Mouse (Mus musculus): ENCODE measurements around the gene Scn10a. TPM values are rescaled to one million over a fixed set of nuclear protein-coding genes. Genes with fewer than 3 reads are reported as not detected.

Scn10a gene
- polyA plus RNA-seq, 1 experiment from 2014 or later = 1.4 TPM

- Histone ChIP-seq H3K27me3 (ENCODE audit: control insufficient read depth, insufficient read depth, low read length) (no peaks in the 10 kb centered on the region), H3K36me3 (ENCODE audit: control insufficient read depth, insufficient read depth) (no peaks in the 10 kb centered on the region), H3K4me1 (ENCODE audit: control insufficient read depth, insufficient read depth, low read length) (0 out of 2 replicates have a peak, but pooled peaks cover 2% of the 10 kb centered on the region), H3K9me3 (replicated peaks; ENCODE audit: control insufficient read depth, low read length) (no peaks in the 10 kb centered on the region), H3K4me3 (ENCODE audit: low read length) (no peak overlapping the region), H3K9ac (ENCODE audit: low read length) (no peak overlapping the region), H3K27ac (ENCODE audit: low read length) (no peak overlapping the region), H3K4me2 (ENCODE audit: low read depth, low read length) (no peak overlapping the region)
- ATAC-seq (replicated peaks; ENCODE audit: extremely low read depth, insufficient read depth, low FRiP score) = no peak
- WGBS = 65% methylated on average over 11 of the region's 11 CpGs
These were observed 9.4 kb upstream of the Scn10a start for GRCm38 (mm10) chr9:119728412-119729097.

DNA sequence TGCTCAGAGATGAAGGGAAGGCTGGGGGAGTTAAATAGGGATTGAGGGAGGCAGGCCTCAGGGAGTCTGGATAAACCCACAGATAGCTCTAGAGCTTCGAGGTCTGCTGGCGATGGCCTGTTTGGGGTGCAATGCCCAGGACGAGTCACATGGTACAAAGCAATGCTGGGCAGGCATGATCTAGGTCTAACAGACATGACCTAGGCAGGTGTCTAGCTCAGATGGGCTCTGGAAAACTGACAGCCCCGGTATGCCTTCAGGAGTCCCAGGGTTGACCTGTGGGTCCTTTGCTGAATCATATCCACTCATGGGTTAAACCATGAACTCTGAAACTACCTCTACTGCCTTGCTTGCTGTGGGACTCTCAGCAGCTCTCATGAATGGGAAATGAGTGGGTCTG, 7.9 kb upstream of the Scn10a start:
- H3K4me1 ChIP-seq (ENCODE audit: control insufficient read depth, insufficient read depth, low read length) = 0 out of 2 replicates have a peak, but pooled peaks cover 2% of the 10 kb centered on the region
- no peak overlapping the region for H3K9ac ChIP-seq (ENCODE audit: low read length)
- 86% methylated on average over 4 of the region's 4 CpGs for WGBS
- no peak overlapping the region for H3K27ac ChIP-seq (ENCODE audit: low read length)
- no peak overlapping the region for H3K4me3 ChIP-seq (ENCODE audit: low read length)
- H3K36me3 ChIP-seq (ENCODE audit: control insufficient read depth, insufficient read depth) = no peaks in the 10 kb centered on the region
- no peaks in the 10 kb centered on the region for H3K27me3 ChIP-seq (ENCODE audit: control insufficient read depth, insufficient read depth, low read length)
- H3K4me2 ChIP-seq (ENCODE audit: low read depth, low read length) = no peak overlapping the region
- no peak for ATAC-seq (replicated peaks; ENCODE audit: extremely low read depth, insufficient read depth, low FRiP score)
- H3K9me3 ChIP-seq (replicated peaks; ENCODE audit: control insufficient read depth, low read length) = no peaks in the 10 kb centered on the region

DNA sequence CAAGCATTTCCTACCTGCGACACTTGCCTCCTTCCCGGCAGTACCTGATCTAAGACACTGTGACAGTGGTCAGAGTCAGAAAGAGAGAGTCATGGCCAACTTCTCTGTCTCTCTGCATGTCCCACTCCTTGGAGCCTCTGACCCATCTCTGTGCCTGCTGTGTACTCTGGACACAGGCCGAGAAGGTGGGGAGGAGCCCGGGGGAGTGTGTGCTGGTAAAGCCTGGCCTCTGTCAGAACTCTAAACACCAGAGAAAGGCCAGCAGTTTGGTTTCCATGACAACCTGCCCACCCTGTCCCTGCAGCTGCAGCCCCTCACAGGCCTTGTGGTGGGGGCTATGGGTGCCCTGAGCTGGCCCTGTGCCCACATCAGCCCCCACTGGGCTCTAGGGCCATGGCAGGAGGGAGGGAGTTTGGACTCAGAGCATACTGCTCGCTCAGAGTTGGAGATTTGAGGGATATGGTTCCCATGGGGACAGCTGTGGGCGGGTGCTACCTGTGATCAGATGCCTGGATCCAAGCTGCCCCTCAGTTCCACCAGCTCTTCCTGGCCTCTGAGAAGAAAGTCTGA, 6.3 kb upstream of the Scn10a start:
- H3K27me3 ChIP-seq (ENCODE audit: control insufficient read depth, insufficient read depth, low read length) = no peaks in the 10 kb centered on the region
- H3K9ac ChIP-seq (ENCODE audit: low read length) = no peak overlapping the region
- H3K4me2 ChIP-seq (ENCODE audit: low read depth, low read length) = no peak overlapping the region
- H3K36me3 ChIP-seq (ENCODE audit: control insufficient read depth, insufficient read depth) = no peaks in the 10 kb centered on the region
- H3K9me3 ChIP-seq (replicated peaks; ENCODE audit: control insufficient read depth, low read length) = no peaks in the 10 kb centered on the region
- no peak overlapping the region for H3K4me3 ChIP-seq (ENCODE audit: low read length)
- H3K4me1 ChIP-seq (ENCODE audit: control insufficient read depth, insufficient read depth, low read length) = 0 out of 2 replicates have a peak, but pooled peaks cover 2% of the 10 kb centered on the region
- 67% methylated on average over 6 of the region's 6 CpGs for WGBS
- H3K27ac ChIP-seq (ENCODE audit: low read length) = no peak overlapping the region
- no peak for ATAC-seq (replicated peaks; ENCODE audit: extremely low read depth, insufficient read depth, low FRiP score)

GRCm38 (mm10) chr9:119706700-119707099, 12.4 kb downstream of the Scn10a start:
- H3K9me3 ChIP-seq (replicated peaks; ENCODE audit: control insufficient read depth, low read length) = no peaks in the 10 kb centered on the region
- H3K36me3 ChIP-seq (ENCODE audit: control insufficient read depth, insufficient read depth) = no peaks in the 10 kb centered on the region
- ATAC-seq (replicated peaks; ENCODE audit: extremely low read depth, insufficient read depth, low FRiP score) = peak; percentile 72
- H3K27me3 ChIP-seq (ENCODE audit: control insufficient read depth, insufficient read depth, low read length) = no peaks in the 10 kb centered on the region
- no peak overlapping the region for H3K9ac ChIP-seq (ENCODE audit: low read length)
- H3K4me1 ChIP-seq (ENCODE audit: control insufficient read depth, insufficient read depth, low read length) = no peaks in the 10 kb centered on the region
- H3K4me2 ChIP-seq (ENCODE audit: low read depth, low read length) = no peak overlapping the region
- 9% methylated on average over 6 of the region's 6 CpGs for WGBS
- H3K27ac ChIP-seq (ENCODE audit: low read length) = no peak overlapping the region
- no peak overlapping the region for H3K4me3 ChIP-seq (ENCODE audit: low read length)

GRCm38 (mm10) chr9:119691505-119691904, 27.6 kb downstream of the Scn10a start:
- Histone ChIP-seq H3K9me3 (replicated peaks; ENCODE audit: control insufficient read depth, low read length) (no peaks in the 10 kb centered on the region), H3K4me3 (ENCODE audit: low read length) (no peak overlapping the region), H3K9ac (ENCODE audit: low read length) (no peak overlapping the region), H3K27ac (ENCODE audit: low read length) (no peak overlapping the region), H3K36me3 (ENCODE audit: control insufficient read depth, insufficient read depth) (no peaks in the 10 kb centered on the region), H3K4me1 (ENCODE audit: control insufficient read depth, insufficient read depth, low read length) (no peaks in the 10 kb centered on the region), H3K4me2 (ENCODE audit: low read depth, low read length) (no peak overlapping the region), H3K27me3 (ENCODE audit: control insufficient read depth, insufficient read depth, low read length) (no peaks in the 10 kb centered on the region)
- ATAC-seq (replicated peaks; ENCODE audit: extremely low read depth, insufficient read depth, low FRiP score) = no peak
- WGBS = 41% methylated on average over 7 of the region's 7 CpGs

DNA sequence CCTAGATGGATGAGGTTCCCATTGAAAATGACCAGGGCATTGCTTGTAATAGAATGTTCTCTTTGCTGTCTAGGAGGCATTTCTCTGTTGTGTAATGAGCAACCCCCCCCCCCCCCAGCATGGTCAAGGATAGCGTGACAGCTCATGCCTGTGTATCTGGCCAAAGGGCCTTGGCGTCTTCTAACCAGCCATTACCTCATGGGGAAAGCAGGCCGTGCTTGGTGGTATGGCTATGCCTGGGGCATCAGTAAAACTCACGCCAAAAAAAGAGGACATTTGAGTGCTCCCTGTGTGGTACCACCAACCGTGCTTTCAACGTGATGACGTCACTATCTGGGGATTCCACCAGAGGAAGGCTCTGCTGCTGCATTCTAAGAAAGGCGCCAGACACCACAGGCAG, 28.1 kb downstream of the Scn10a start:
- Histone ChIP-seq H3K4me3 (ENCODE audit: low read length) (no peak overlapping the region), H3K4me2 (ENCODE audit: low read depth, low read length) (no peak overlapping the region), H3K9ac (ENCODE audit: low read length) (no peak overlapping the region), H3K9me3 (replicated peaks; ENCODE audit: control insufficient read depth, low read length) (0 out of 2 replicates have a peak, but pooled peaks cover 2% of the 10 kb centered on the region), H3K4me1 (ENCODE audit: control insufficient read depth, insufficient read depth, low read length) (no peaks in the 10 kb centered on the region), H3K36me3 (ENCODE audit: control insufficient read depth, insufficient read depth) (no peaks in the 10 kb centered on the region), H3K27ac (ENCODE audit: low read length) (no peak overlapping the region), H3K27me3 (ENCODE audit: control insufficient read depth, insufficient read depth, low read length) (no peaks in the 10 kb centered on the region)
- no peak for ATAC-seq (replicated peaks; ENCODE audit: extremely low read depth, insufficient read depth, low FRiP score)
- 62% methylated on average over 8 of the region's 8 CpGs for WGBS

DNA sequence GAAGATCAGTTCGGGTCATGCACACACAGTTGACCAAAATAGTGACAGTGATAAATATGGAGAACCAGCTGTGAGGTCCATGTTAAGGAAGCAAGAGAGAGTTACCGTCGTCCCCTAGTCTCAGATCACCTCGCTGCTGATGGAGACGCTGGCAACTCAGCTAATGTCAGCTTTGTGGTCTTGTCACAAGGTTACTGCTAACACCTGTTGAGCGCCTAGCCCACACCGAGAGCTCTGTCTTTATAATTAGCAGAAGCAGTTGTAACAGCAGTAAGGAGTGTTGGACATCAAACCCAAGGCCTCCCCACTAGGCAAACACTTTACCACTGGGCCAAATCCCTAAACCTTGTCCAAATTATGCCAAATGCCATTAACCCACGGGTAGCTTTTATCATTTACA, 31.2 kb downstream of the Scn10a start:
- Histone ChIP-seq H3K9me3 (replicated peaks; ENCODE audit: control insufficient read depth, low read length) (0 out of 2 replicates have a peak, but pooled peaks cover 4% of the 10 kb centered on the region), H3K9ac (ENCODE audit: low read length) (no peak overlapping the region), H3K4me3 (ENCODE audit: low read length) (no peak overlapping the region), H3K4me2 (ENCODE audit: low read depth, low read length) (no peak overlapping the region), H3K27ac (ENCODE audit: low read length) (no peak overlapping the region), H3K4me1 (ENCODE audit: control insufficient read depth, insufficient read depth, low read length) (no peaks in the 10 kb centered on the region), H3K36me3 (ENCODE audit: control insufficient read depth, insufficient read depth) (no peaks in the 10 kb centered on the region), H3K27me3 (ENCODE audit: control insufficient read depth, insufficient read depth, low read length) (no peaks in the 10 kb centered on the region)
- WGBS = 62% methylated on average over 8 of the region's 8 CpGs
- ATAC-seq (replicated peaks; ENCODE audit: extremely low read depth, insufficient read depth, low FRiP score) = no peak

DNA sequence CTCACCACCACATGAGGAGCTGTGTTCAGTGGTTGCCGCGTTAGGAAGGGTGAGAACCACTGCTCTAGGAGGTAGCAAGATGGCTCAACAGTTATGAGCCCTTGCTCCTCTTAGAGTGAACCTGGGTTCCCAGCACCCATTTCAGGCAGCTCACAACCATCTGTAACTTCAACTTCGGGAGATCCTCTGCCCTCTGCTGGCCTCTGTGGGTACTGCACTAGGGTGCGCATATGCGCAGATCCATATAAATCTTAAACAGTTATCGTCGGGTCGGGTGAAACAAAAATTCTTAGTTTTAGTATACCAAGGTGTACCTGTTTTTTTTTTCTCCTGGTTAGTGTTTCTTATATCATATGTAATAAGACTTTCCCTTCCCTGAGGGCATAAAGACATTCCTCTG, 32.9 kb downstream of the Scn10a start:
- H3K27me3 ChIP-seq (ENCODE audit: control insufficient read depth, insufficient read depth, low read length) = no peaks in the 10 kb centered on the region
- H3K4me2 ChIP-seq (ENCODE audit: low read depth, low read length) = no peak overlapping the region
- ATAC-seq (replicated peaks; ENCODE audit: extremely low read depth, insufficient read depth, low FRiP score) = no peak
- no peak overlapping the region for H3K9ac ChIP-seq (ENCODE audit: low read length)
- WGBS = 96% methylated on average over 8 of the region's 8 CpGs
- no peaks in the 10 kb centered on the region for H3K4me1 ChIP-seq (ENCODE audit: control insufficient read depth, insufficient read depth, low read length)
- H3K36me3 ChIP-seq (ENCODE audit: control insufficient read depth, insufficient read depth) = no peaks in the 10 kb centered on the region
- H3K9me3 ChIP-seq (replicated peaks; ENCODE audit: control insufficient read depth, low read length) = 0 out of 2 replicates have a peak, but pooled peaks cover 4% of the 10 kb centered on the region
- H3K4me3 ChIP-seq (ENCODE audit: low read length) = no peak overlapping the region
- H3K27ac ChIP-seq (ENCODE audit: low read length) = no peak overlapping the region

DNA sequence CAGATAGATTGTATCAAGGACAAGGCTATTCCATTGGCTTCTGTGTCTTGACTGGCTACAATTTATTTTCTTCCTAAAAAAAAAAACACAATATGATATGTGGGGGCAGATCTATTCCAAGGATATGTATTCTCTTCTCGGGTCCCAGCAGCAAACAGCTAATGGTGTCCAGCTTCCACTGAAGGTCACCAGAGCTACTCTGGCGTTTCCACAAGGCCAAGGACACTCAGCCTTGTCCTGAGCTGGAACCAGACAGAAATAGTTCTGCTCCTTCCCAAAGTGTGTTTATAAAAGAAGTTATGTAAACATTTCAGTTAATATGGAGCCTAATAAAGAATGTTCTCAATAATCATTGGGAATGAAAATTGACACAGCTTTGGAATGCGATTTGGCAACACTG, 38.2 kb downstream of the Scn10a start:
- Histone ChIP-seq H3K27me3 (ENCODE audit: control insufficient read depth, insufficient read depth, low read length) (no peaks in the 10 kb centered on the region), H3K4me1 (ENCODE audit: control insufficient read depth, insufficient read depth, low read length) (no peaks in the 10 kb centered on the region), H3K36me3 (ENCODE audit: control insufficient read depth, insufficient read depth) (no peaks in the 10 kb centered on the region), H3K4me2 (ENCODE audit: low read depth, low read length) (no peak overlapping the region), H3K9me3 (replicated peaks; ENCODE audit: control insufficient read depth, low read length) (0 out of 2 replicates have a peak, but pooled peaks cover under 1% of the 10 kb centered on the region), H3K4me3 (ENCODE audit: low read length) (no peak overlapping the region), H3K27ac (ENCODE audit: low read length) (no peak overlapping the region), H3K9ac (ENCODE audit: low read length) (no peak overlapping the region)
- 61% methylated on average over 3 of the region's 3 CpGs for WGBS
- no peak for ATAC-seq (replicated peaks; ENCODE audit: extremely low read depth, insufficient read depth, low FRiP score)

Measured in heart, embryonic 16.5 days (tissue).